Mouse (Mus musculus): ENCODE measurements around the gene Slc25a11.

- peak; percentile 14; the same call in 1 of the 2 replicates for TF ChIP-seq CTCF (IDR thresholded peaks at IDR 0.05)
- no peak for TF ChIP-seq EP300 (IDR thresholded peaks at IDR 0.05)
Measured at GRCm38 (mm10) chr11:70686901-70687566, 39.8 kb upstream of the Slc25a11 start.

Measured in lung, postnatal 0 days (tissue).